Mouse (Mus musculus): ENCODE data around the gene Pkd1. TPM values are rescaled to one million over a fixed set of nuclear protein-coding genes. Genes with fewer than 3 reads are reported as not detected.

The Pkd1 gene
- polyA plus RNA-seq, 1 experiment from 2014 or later: 22.9 TPM

DNA sequence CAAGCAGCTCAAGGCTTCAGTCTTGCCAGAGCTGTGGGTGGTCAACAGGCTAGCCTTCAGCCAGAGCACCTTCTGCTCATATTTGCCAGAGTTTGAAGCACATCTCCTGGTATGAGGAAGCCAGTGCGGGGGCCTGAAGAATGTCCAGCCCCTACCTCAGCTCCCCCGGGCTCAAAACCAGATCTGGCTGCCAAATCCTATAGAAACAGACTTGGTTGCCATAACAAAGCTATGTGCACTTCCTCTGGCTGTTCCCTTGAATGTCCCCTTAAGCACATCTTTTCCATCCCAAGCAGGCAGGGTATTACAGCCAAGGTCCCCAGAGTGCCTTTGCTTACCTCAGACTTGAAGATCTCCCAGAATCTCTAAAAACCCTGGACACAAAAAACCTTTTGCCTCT lies 24.9 kb upstream of the Pkd1 start:
- Histone ChIP-seq H3K9ac (peak overlapping the region; percentile 35; the same call in 1 of the 2 replicates), H3K9me3 (no peaks in the 10 kb centered on the region), H3K27me3 (no peaks in the 10 kb centered on the region), H3K4me1 (replicated peaks) (peaks cover 38% of the 10 kb centered on the region), H3K36me3 (peaks cover 17% of the 10 kb centered on the region; the same call in 1 of the 2 replicates), H3K27ac (replicated peaks) (no peak overlapping the region), H3K4me3 (no peak overlapping the region), H3K4me2 (no peak overlapping the region)
- WGBS: 87% methylated on average over 2 of the region's 2 CpGs
- ATAC-seq (ENCODE audit: low read depth): no peak

DNA sequence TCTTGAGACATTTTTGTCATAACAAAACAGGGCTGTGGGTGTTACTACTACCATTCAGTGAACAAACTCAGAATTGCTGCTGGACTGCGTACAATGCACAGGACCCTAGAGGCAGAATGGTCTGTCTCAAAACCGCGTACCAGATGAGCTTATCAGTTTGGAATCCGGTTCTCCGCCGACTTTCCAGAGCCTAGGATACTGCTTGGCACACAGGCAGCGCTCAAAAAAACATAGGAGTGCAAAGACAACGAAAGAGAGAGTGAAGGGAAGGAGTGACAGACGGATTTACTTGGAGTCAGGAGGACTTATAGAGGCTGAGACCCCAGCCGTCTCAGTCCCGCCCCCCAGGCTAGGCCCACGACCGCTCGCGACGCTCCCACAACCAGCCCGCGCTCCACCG lies 22.3 kb upstream of the Pkd1 start:
- WGBS: under 1% methylated on average over 19 of the region's 19 CpGs
- H3K27ac ChIP-seq (replicated peaks): peak overlapping the region; percentile 78
- H3K9ac ChIP-seq: peak overlapping the region; percentile 81
- H3K27me3 ChIP-seq: no peaks in the 10 kb centered on the region
- ATAC-seq (ENCODE audit: low read depth): peak; percentile 1
- peaks cover 59% of the 10 kb centered on the region for H3K4me1 ChIP-seq (replicated peaks)
- H3K9me3 ChIP-seq: no peaks in the 10 kb centered on the region
- peak overlapping the region; percentile 65 for H3K4me3 ChIP-seq
- peak overlapping the region; percentile 81 for H3K4me2 ChIP-seq
- H3K36me3 ChIP-seq: 0 out of 2 replicates have a peak, but pooled peaks cover 23% of the 10 kb centered on the region

DNA sequence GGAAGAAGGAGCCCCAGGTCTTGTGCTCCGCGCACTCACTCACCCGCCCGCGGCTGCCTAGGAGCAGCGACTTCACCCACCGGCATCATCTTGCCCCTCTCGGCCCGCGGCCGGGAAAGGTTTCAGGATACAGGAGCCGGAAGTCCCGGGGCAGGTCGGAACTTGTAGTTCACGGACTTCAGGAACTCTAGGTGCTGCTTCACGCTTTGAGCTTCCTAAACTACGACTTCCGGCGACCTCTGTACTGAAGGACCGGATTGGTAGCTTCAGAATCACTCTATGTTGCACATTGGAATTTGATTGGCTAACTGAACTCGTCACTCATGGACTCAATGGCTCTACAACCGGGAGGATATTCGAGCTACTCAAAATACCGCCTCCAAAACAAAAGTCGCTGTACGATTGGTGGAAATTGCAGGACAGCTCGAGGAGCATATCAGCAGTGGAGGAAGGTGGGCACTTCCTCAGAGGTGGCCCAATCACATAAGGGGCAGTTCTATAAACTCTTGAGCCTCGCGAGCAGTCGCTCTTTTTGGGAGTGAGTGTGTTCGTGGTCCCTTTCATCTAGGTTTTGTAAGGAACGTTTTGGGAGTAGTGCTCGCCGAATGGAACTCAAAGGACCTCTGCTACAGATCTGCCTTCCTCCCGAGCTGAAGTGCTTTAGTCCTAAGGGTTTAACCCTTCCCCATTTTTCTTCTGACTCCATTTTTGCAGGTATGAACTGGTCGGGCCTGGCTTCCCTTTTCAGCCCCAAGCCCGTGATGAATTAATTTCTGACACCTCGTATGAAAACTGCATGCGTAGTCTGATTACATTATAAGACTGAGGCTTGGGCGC lies 21.7 kb upstream of the Pkd1 start, which contains the start of gene Traf7:
Gene Traf7 (minus strand): TSS at position 216 of the 837 bp plus-strand sequence.
- Histone ChIP-seq H3K4me2 (peak within 1 kb of the TSS; percentile 81), H3K27me3 (no peaks in the 10 kb centered on the region), H3K36me3 (0 out of 2 replicates have a peak, but pooled peaks cover 23% of the 10 kb centered on the region), H3K27ac (replicated peaks) (peak within 1 kb of the TSS; percentile 86), H3K9me3 (no peaks in the 10 kb centered on the region), H3K9ac (peak within 1 kb of the TSS; percentile 81), H3K4me1 (replicated peaks) (peaks cover 65% of the 10 kb centered on the region), H3K4me3 (peak within 1 kb of the TSS; percentile 65)
- under 1% methylated on average over 40 of the region's 40 CpGs for WGBS
- peak; percentile 97 for ATAC-seq (ENCODE audit: low read depth)

DNA sequence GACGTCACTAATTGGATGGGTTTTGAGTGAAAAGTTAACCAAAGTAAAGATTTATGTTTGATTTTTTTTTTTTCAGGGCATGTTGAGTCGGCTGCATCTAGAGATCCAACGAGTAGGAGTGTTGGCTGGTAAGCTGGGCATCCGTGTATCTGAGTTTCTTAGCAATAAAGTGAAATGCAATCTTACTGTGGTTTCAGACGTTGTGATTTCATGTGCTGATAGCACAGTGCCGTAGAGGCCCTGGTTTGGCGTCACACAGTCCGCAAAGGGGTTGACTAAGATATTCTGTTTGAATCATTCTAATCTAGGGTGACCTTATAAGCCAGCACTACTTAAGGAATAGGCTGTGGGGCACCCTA lies 21.1 kb upstream of the Pkd1 start:
- H3K4me1 ChIP-seq (replicated peaks): peaks cover 71% of the 10 kb centered on the region
- H3K27ac ChIP-seq (replicated peaks): peak overlapping the region; percentile 86
- 0% methylated on average over 8 of the region's 8 CpGs for WGBS
- H3K27me3 ChIP-seq: no peaks in the 10 kb centered on the region
- peak overlapping the region; percentile 76 for H3K9ac ChIP-seq
- peak overlapping the region; percentile 65 for H3K4me2 ChIP-seq
- H3K9me3 ChIP-seq: no peaks in the 10 kb centered on the region
- 0 out of 2 replicates have a peak, but pooled peaks cover 19% of the 10 kb centered on the region for H3K36me3 ChIP-seq
- H3K4me3 ChIP-seq: peak overlapping the region; percentile 52
- no peak for ATAC-seq (ENCODE audit: low read depth)

DNA sequence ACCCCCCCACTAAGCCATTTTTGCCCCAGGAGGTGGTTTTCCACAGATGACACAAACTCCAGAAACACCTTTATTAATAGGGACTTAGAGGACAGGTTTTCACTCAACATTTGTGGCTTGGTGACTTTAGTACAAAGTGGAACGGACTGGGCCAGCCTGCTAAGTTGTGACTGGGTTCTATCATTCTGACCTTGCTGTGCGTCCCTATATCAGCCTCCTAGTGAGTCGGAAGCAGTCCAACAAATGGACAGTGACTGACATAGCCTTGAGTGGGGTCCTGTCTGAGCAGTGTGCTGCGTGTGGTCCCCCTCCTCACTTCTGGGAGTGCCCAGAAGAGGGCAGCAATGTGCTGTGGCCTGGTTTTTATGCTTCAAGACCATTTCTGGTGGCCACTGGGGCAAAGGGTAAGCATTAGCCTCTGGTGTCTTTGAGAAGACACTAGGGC lies 20.6 kb upstream of the Pkd1 start:
- WGBS: 1% methylated on average over 4 of the region's 4 CpGs
- peak overlapping the region; percentile 86; the same call in 1 of the 2 replicates for H3K27ac ChIP-seq (replicated peaks)
- peaks cover 74% of the 10 kb centered on the region for H3K4me1 ChIP-seq (replicated peaks)
- ATAC-seq (ENCODE audit: low read depth): no peak
- peak overlapping the region; percentile 76 for H3K9ac ChIP-seq
- H3K9me3 ChIP-seq: no peaks in the 10 kb centered on the region
- H3K4me2 ChIP-seq: peak overlapping the region; percentile 65
- no peaks in the 10 kb centered on the region for H3K27me3 ChIP-seq
- H3K36me3 ChIP-seq: 0 out of 2 replicates have a peak, but pooled peaks cover 19% of the 10 kb centered on the region
- H3K4me3 ChIP-seq: peak overlapping the region; percentile 52

DNA sequence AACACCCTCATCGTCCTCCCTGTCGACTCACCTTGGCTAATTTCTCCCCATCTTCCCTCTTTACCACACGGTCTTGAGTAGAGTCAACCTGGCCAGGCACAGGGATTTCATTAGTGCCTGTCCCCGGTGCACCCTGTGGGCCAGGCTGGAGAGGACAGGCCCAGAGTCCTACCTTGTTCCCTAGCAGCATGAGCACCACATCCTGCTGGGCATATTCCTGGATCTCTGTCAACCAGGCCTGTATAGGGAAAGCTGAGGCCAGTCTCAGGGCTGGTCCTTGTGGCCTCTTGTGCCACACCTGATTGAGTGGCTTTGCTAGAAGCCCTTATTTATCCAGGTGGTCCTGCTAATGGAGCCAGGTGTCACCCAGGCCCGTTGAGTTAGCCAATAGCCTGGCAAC lies 19.8 kb upstream of the Pkd1 start:
- Histone ChIP-seq H3K27me3 (no peaks in the 10 kb centered on the region), H3K4me3 (peak overlapping the region; percentile 52), H3K36me3 (0 out of 2 replicates have a peak, but pooled peaks cover 16% of the 10 kb centered on the region), H3K4me2 (peak overlapping the region; percentile 65), H3K9me3 (no peaks in the 10 kb centered on the region), H3K27ac (replicated peaks) (peak overlapping the region; percentile 86; the same call in 1 of the 2 replicates), H3K4me1 (replicated peaks) (peaks cover 70% of the 10 kb centered on the region), H3K9ac (peak overlapping the region; percentile 76)
- no peak for ATAC-seq (ENCODE audit: low read depth)
- WGBS: 27% methylated on average over 5 of the region's 5 CpGs

DNA sequence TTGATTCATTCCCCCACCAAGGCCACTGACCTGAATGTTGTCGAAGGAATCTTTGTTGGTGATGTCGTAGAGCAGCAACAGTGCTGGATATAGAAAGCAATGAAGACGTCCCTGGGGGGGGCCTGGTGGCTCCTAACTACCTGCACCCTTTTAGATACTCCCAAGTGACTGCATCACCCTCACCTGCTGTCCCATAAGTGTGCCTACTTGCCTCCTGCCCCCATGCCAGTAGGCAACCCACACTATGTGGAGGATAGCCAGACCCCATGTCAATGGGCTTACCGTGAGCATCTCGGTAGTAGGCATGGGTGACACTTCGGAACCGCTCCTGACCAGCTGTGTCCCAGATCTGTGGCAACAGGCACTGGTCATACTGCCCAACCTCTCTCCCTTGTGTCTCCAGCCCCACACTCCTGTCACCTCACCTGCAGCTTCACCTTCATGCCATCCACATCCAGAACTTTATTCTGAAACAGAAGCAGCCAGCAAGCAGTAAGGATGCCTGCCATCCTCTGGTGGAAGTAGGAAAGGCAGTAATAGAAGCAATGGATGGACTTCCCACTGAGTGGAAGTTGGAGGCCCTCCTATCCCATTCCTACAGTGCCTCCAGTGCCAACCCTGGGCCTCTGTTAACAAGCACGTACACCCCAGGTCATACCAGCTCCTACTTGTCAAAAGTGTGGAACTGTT lies 19.1 kb upstream of the Pkd1 start:
- Histone ChIP-seq H3K27ac (replicated peaks) (0 out of 2 replicates have a peak overlapping the region, but pooled peaks have one; percentile 86), H3K9ac (peak overlapping the region; percentile 76), H3K4me2 (peak overlapping the region; percentile 65), H3K9me3 (no peaks in the 10 kb centered on the region), H3K36me3 (0 out of 2 replicates have a peak, but pooled peaks cover 16% of the 10 kb centered on the region), H3K4me3 (peak overlapping the region; percentile 52; the same call in 1 of the 2 replicates), H3K27me3 (no peaks in the 10 kb centered on the region), H3K4me1 (replicated peaks) (peaks cover 64% of the 10 kb centered on the region)
- no peak for ATAC-seq (ENCODE audit: low read depth)
- WGBS: 26% methylated on average over 8 of the region's 8 CpGs

DNA sequence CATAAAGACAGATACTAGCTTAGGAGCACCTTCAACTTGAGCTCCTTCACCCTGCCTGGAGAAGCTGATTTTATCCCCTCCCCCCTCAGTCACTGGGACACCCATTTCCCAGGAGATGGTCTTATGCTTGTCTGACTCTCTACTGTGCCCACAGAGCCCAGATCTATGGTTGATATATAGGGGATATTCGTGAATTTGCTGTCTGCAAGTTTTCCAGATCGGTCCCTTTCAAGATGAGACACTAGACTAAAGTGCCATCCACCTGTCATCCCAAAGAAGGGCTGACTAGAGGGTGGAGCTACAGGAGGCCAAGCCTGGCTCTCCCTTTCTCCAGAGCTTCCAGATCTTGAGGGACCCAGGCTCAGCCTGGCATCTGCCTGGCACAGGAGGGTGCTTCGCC lies 18.6 kb upstream of the Pkd1 start:
- no peaks in the 10 kb centered on the region for H3K9me3 ChIP-seq
- no peak overlapping the region for H3K27ac ChIP-seq (replicated peaks)
- H3K4me1 ChIP-seq (replicated peaks): peaks cover 59% of the 10 kb centered on the region
- no peak for ATAC-seq (ENCODE audit: low read depth)
- H3K4me3 ChIP-seq: no peak overlapping the region
- H3K9ac ChIP-seq: peak overlapping the region; percentile 39; the same call in 1 of the 2 replicates
- no peaks in the 10 kb centered on the region for H3K27me3 ChIP-seq
- H3K36me3 ChIP-seq: 0 out of 2 replicates have a peak, but pooled peaks cover 16% of the 10 kb centered on the region
- H3K4me2 ChIP-seq: no peak overlapping the region
- 66% methylated on average over 3 of the region's 3 CpGs for WGBS

DNA sequence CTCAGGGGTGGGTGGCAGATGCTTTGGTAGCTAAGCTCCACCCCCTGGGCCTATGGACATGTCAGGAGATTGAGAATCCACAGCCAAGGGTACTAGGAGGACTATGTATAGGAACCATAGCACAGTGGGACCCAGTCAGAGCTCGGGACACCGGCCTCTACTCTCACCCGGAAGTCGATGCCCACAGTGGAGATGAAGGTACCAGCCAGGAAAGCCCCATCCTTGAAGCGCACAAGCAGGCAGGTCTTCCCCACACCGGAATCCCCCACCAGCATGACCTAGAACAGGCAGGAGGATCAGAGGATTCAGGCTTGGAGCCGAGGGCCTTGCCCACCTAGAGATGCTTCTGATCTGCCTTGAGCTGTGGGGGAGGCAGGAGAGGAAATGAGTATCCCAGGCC lies 17.6 kb upstream of the Pkd1 start:
- H3K27me3 ChIP-seq: no peaks in the 10 kb centered on the region
- H3K4me1 ChIP-seq (replicated peaks): peaks cover 49% of the 10 kb centered on the region
- no peak overlapping the region for H3K4me3 ChIP-seq
- WGBS: 78% methylated on average over 7 of the region's 7 CpGs
- no peak overlapping the region for H3K27ac ChIP-seq (replicated peaks)
- H3K9me3 ChIP-seq: no peaks in the 10 kb centered on the region
- H3K4me2 ChIP-seq: no peak overlapping the region
- 0 out of 2 replicates have a peak, but pooled peaks cover 16% of the 10 kb centered on the region for H3K36me3 ChIP-seq
- ATAC-seq (ENCODE audit: low read depth): no peak
- H3K9ac ChIP-seq: peak overlapping the region; percentile 39; the same call in 1 of the 2 replicates

DNA sequence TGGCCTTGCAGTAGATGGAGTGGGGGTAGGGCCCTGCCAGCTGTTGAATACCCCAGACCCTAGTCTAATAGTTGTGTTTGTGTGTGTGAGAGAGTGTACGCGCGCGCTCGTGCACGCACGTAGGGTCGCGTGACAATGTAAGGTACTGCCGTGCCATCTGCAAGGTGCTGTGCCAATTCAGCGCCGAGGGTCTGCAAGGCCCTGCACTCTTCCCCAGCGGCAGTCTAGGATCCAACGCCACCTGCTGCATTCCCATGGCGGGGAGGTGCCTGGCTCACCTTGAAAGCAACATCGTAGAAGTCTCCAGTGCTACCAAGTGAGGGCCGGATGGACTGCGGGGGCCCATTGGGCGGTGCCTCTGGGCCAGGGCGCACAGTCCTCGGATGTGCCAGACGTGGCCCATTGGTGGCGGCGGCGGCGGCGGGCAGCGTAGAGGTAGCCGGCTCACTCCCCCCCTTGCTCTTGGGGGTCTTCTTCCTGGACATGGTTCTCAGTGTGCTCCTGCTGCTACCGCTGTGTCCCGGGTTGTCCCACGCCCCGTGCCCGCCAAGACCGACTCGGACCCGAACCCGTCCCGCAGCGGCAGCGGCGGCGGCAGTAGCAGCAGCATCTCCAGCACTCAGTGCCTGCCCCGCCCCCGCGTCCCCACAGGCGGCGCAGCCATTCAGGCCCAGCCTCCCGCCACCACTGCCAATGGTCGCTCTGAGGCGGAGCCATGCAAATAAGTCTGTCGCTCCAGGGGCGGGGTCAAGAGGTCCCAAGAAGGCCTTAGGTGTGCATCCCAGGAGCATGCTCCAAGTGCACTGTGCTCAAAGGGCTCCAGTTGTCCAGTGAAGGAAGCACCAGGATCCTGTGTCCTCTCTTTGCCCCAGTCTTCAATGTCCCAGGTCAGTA lies 16.3 kb upstream of the Pkd1 start:
- no peaks in the 10 kb centered on the region for H3K9me3 ChIP-seq
- no peak overlapping the region for H3K27ac ChIP-seq (replicated peaks)
- H3K4me2 ChIP-seq: peak overlapping the region; percentile 64
- peaks cover 53% of the 10 kb centered on the region for H3K4me1 ChIP-seq (replicated peaks)
- H3K27me3 ChIP-seq: no peaks in the 10 kb centered on the region
- peak overlapping the region; percentile 61 for H3K9ac ChIP-seq
- H3K36me3 ChIP-seq: 0 out of 2 replicates have a peak, but pooled peaks cover 16% of the 10 kb centered on the region
- WGBS: 7% methylated on average over 53 of the region's 53 CpGs
- no peak for ATAC-seq (ENCODE audit: low read depth)
- peak overlapping the region; percentile 32 for H3K4me3 ChIP-seq

DNA sequence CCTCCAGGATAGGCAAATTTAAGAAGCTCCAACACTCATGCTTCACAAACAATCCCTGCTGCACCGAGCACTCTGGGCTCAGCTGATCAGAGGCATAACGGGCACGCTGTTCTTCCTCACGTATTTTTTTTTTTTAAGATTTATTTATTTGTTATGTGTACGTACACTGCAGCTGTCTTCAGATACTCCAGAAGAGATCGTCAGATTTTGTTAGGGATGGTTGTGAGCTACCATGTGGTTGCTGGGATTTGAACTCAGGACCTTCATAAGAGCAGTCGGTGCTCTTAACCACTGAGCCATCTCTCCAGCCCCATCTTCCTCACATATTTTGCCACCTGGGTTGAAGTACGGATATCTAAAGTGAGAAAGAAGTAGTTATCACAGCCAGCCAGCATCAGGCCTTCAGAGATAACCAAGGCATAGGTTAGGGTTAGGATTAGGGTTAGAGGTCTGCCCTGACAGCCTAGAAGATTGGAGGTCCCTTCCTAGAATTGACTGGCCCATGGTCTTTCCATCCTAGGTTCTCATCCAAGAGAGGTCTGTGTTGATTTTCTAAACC lies 15.4 kb upstream of the Pkd1 start, which contains the start of gene Rab26:
Gene Rab26 (minus strand): TSS at position 51 of the 559 bp plus-strand sequence.
- no peak within 1 kb of the TSS for H3K27ac ChIP-seq (replicated peaks)
- H3K4me1 ChIP-seq (replicated peaks): peaks cover 46% of the 10 kb centered on the region
- 0 out of 2 replicates have a peak, but pooled peaks cover 16% of the 10 kb centered on the region for H3K36me3 ChIP-seq
- 86% methylated on average over 8 of the region's 8 CpGs for WGBS
- peak within 1 kb of the TSS; percentile 64 for H3K4me2 ChIP-seq
- H3K4me3 ChIP-seq: peak within 1 kb of the TSS; percentile 32
- no peaks in the 10 kb centered on the region for H3K9me3 ChIP-seq
- H3K9ac ChIP-seq: peak within 1 kb of the TSS; percentile 61
- no peak for ATAC-seq (ENCODE audit: low read depth)
- H3K27me3 ChIP-seq: no peaks in the 10 kb centered on the region

Measured in neural tube, embryonic 13.5 days (tissue).